Mouse (Mus musculus): ENCODE measurements around the gene Gm20388.

The Gm20388 gene

GRCm38 (mm10) chr8:122648192-122648970, 2737.7 kb downstream of the Gm20388 start:
- no peak for DNase-seq (ENCODE audit: low read depth)

GRCm38 (mm10) chr8:122651326-122651921, 2740.8 kb downstream of the Gm20388 start:
- no peak for DNase-seq (ENCODE audit: low read depth)

DNA sequence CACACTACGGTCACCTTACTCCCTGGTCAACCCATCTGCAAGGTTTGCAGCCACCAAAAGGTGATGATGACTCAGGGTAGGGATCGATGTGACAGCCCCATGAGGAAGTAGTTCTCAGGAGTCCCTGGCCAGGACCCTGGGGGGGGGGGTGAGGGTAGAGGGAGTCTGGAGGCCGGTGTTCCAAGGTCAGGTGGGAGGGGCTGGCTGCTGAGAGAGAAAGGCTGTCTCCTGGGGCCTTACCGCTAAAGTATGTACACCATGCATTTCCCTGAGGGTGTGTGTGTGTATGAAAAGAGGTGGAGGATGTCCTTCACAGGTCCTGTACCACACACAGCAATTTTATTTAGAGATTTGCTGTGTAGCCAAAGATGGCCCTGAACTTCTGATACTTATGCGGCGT, 2742.0 kb downstream of the Gm20388 start:
- no peak for DNase-seq (ENCODE audit: low read depth)

DNA sequence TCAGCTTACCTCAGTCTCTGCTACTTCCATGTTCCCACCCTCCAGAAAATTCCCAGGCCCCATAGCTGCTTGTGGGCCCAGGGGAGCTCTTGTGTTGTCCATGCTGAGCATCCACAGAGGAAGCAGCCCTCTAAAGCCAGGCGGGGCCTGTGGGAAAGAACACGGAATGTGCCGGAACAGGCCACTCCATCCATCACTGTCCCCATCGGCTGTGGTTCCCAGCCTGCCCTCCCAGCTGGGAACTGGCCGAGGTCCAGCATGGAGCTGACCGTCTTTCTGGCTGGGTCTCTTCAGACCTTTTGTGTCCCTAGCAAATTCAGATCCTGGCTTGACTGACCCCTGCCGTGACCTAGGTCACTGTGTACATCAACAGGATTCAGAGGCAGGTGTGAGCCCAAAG, 2744.1 kb downstream of the Gm20388 start:
- no peak for DNase-seq (ENCODE audit: low read depth)

GRCm38 (mm10) chr8:122656056-122656999, 2745.7 kb downstream of the Gm20388 start:
- DNase-seq (ENCODE audit: low read depth): peak; percentile 51

GRCm38 (mm10) chr8:122658149-122658806, 2747.6 kb downstream of the Gm20388 start:
- DNase-seq (ENCODE audit: low read depth): peak; percentile 63

DNA sequence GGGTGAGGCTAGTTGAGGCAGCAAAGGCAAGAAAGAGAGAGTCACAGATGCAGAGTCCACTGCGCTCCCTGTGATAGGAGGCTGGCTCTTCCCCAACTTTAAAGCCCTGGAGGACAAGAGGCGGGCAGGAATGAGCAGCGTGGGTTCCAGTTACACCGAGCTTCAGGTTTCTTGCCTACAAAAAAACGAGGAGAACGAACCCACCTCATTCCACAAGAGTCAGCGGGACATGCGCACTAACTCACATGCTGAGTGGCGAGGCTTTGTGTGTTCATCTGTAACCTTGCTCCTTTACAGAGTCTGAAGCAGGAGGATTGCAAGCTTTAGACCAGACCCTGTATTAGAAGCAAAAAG, 2748.1 kb downstream of the Gm20388 start:
- DNase-seq (ENCODE audit: low read depth): no peak

DNA sequence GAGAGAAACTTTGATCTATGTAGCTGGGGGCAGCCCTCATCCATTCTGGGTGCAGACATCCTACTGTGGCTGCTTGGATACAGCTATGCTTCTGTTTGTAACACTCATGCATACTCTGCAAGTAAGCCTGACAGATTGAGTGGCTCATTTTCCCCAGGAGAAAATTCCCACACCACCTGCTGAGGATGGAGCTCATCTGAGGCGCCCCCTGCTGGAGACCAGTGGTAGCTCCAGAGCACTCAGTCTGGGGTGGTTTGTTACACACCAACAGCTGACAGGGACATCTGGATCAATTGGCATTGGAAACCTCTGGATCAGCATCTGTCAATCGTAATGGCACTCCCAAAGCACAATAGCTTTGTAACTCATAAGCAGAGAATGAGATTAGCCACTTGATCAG, 2749.4 kb downstream of the Gm20388 start:
- no peak for DNase-seq (ENCODE audit: low read depth)

DNA sequence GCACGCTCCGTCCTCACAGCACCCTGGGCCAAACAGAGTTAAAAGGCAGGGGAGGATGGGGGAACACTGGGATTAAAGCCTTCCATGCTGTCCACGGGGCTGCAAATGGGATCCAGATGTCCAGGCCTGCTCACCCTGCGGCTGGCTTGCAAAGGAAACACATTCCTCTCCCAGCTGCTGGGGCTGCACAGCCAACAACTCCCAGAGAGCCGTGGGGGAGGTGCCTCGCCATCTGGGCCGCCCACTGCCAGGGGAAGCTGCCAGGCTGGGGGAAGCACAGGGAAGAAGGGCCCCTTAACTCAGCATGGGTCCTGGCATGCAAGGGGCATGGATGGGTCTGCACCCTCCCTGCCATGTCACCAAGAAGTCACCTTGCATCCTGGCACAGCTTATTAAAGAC, 2750.5 kb downstream of the Gm20388 start:
- peak; percentile 95 for DNase-seq (ENCODE audit: low read depth)

- no peak for DNase-seq (ENCODE audit: low read depth)
These were observed 2751.3 kb downstream of the Gm20388 start for GRCm38 (mm10) chr8:122661894-122662293.

- no peak for DNase-seq (ENCODE audit: low read depth)
These were observed 2752.5 kb downstream of the Gm20388 start for GRCm38 (mm10) chr8:122663106-122663505.

DNA sequence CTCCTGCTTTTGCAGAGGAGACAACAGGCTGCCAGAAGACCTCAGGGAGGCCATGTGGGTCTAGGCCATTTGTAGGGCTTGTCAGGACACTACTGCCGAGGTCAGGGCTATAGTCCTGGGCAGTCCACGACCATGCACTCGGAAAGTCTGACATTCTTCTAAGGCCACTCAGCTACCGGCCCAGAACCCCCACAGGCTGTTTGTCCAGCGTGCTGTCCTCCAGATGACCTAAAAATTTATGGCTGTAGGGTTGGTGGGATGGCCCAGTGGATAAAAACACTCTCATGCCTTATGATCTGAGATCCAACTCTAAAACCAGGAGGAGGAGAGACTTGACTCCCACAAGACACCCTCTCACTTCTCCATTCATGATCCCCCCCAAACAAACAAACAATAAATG, 2753.0 kb downstream of the Gm20388 start:
- no peak for DNase-seq (ENCODE audit: low read depth)

DNA sequence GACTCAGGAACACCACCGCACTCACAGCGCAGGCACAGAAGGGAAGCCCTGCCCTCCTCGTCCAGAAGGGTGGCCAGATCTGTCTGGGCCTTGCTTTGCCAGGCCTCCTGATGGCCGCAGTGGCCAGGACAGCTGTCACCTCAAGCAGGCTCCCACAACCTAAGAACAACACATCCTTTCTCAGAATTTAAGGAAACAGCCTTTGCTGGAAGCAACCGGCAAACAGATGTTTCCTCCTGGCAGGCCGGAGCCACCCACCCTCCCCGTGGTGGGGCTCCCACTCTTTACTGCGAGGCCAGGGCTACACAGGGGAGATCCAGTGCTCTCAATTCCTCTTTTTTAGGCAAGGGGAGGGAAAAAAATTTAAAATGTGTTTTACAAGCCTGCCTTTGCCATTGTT, 2754.6 kb downstream of the Gm20388 start:
- no peak for DNase-seq (ENCODE audit: low read depth)

- DNase-seq (ENCODE audit: low read depth): peak; percentile 60
These were observed 2755.2 kb downstream of the Gm20388 start for GRCm38 (mm10) chr8:122665667-122666316.

GRCm38 (mm10) chr8:122666338-122666764, 2755.7 kb downstream of the Gm20388 start:
- DNase-seq (ENCODE audit: low read depth): peak; percentile 42

GRCm38 (mm10) chr8:122666827-122667226, 2756.2 kb downstream of the Gm20388 start:
- DNase-seq (ENCODE audit: low read depth): no peak

- peak; percentile 23 for DNase-seq (ENCODE audit: low read depth)
These were observed 2757.2 kb downstream of the Gm20388 start for GRCm38 (mm10) chr8:122667854-122668253.

DNA sequence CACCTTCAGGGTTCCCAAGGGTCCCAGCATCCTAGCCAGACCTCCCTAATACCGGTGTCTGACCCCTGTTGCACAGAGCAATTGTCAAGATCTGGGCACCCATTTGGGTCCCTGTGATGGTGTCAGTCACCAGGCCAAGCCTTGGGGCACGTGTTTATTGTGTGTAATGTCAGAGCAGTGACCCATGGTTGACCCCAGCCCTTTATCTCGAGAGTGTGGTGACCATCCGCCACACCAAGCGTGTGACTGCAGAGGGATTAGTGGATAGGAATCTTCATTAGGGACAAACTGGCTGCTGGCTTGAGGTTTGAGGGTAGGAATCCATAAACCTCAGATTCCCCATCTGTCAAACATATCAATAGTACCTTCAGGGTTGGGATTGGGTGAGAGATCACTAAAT, 2758.7 kb downstream of the Gm20388 start:
- no peak for DNase-seq (ENCODE audit: low read depth)

GRCm38 (mm10) chr8:122670001-122670400, 2759.4 kb downstream of the Gm20388 start:
- DNase-seq (ENCODE audit: low read depth): no peak

DNA sequence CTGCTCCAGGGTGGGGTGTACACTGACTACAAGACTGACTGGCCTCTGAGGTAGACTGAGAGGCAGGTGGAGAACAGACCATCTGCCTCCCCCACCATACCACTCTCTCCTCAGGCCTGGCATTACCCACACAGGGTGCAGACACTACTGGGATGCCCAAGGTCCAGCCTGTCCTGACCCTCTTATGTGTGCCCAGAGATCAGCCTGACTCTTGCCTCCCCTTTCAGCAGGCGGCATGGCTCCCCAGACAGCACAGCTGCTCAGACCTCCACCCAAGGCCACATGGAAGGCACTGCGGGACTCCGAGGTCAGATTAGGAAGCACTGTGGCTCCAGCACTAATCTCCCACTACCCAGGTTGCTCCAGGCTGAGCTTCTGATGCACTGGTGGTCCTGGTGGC, 2760.1 kb downstream of the Gm20388 start:
- DNase-seq (ENCODE audit: low read depth): no peak

DNA sequence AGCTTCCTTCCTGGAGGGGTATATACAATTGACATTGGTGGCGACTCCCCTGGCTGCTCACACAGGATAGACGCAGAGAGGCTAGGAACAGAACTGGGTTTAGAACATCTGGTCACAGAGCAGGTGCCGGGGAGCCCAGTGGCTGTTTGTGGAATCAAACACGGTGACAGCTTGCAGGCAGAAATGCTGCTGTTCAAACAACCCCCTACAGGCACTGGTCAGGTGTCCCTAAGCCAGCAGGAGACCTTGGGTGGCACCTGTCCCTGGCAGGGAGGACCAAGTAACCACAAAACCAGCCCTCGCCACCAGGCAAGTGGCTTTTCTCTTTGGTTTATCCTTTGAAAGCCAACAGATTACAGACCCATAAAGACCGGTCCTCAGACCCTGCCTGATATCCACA, 2761.3 kb downstream of the Gm20388 start:
- DNase-seq (ENCODE audit: low read depth): no peak

- no peak for DNase-seq (ENCODE audit: low read depth)
These were observed 2763.3 kb downstream of the Gm20388 start for GRCm38 (mm10) chr8:122673989-122674388.

All from NIH3T3 (cell line).